Mouse (Mus musculus) embryonic facial prominence, embryonic 11.5 days (tissue): ENCODE measurements around the gene Lamc3. TPM values are rescaled to one million over a fixed set of nuclear protein-coding genes. Genes with fewer than 3 reads are reported as not detected.

Source experiments
- ATAC-seq: fragments of 200-750 bp; cut with Nextera tagmentation; replicated peaks from 2 replicates; pipeline ENCODE4 v1.8.0; 2017; ENCODE audit warnings: low read depth; ENCODE audit not compliant: insufficient number of reproducible peaks, low FRiP score, low TSS enrichment
- DNase-seq: peaks from one replicate; pipeline ENCODE4 v3.0.0-alpha.2; 2015; ENCODE audit warnings: low spot score
- H3K27ac ChIP-seq: fragments of 300-500 bp; sonication (generic); replicated peaks from 2 replicates; pipeline ENCODE4 v1.5.1; 2014; ENCODE audit warnings: mild to moderate bottlenecking, low read depth, low read length, control low read depth
- H3K27me3 ChIP-seq: fragments of 300-500 bp; sonication (generic); 2 replicates; pipeline ENCODE4 v1.6.1; 2014; ENCODE audit warnings: mild to moderate bottlenecking, low read length, moderate library complexity, mixed read lengths; ENCODE audit not compliant: control insufficient read depth, insufficient read depth
- H3K36me3 ChIP-seq: fragments of 300-500 bp; sonication (generic); replicated peaks from 2 replicates; pipeline ENCODE4 v1.6.1; 2014; ENCODE audit warnings: low read depth, mild to moderate bottlenecking, low read length, moderate library complexity, mixed read lengths; ENCODE audit not compliant: control insufficient read depth, insufficient read depth
- H3K4me1 ChIP-seq: fragments of 300-500 bp; sonication (generic); 2 replicates; pipeline ENCODE4 v1.6.1; 2014; ENCODE audit warnings: low read length, mixed read lengths; ENCODE audit not compliant: control insufficient read depth, insufficient read depth
- H3K4me2 ChIP-seq: fragments of 300-500 bp; sonication (generic); 2 replicates; pipeline ENCODE4 v1.6.1; 2014; ENCODE audit warnings: low read depth, mild to moderate bottlenecking, control low read depth, low read length, moderate library complexity
- H3K4me3 ChIP-seq: fragments of 300-500 bp; sonication (generic); 2 replicates; pipeline ENCODE4 v1.5.1; 2014; ENCODE audit warnings: low read depth, low read length, control low read depth
- H3K9ac ChIP-seq: fragments of 300-500 bp; sonication (generic); replicated peaks from 2 replicates; pipeline ENCODE4 v1.6.1; 2014; ENCODE audit warnings: mild to moderate bottlenecking, control low read depth, low read length
- H3K9me3 ChIP-seq: fragments of 300-500 bp; sonication (generic); replicated peaks from 2 replicates; pipeline ENCODE4 v1.6.1; 2016; ENCODE audit warnings: mild to moderate bottlenecking, low read length, inconsistent platforms, mixed read lengths; ENCODE audit not compliant: control insufficient read depth
- WGBS: fragments of 180-500 bp; shearing (Covaris S2); extraction: QIAGEN DNeasy Blood & Tissue Kit; methylation state at CpG from one replicate; pipeline ENCODE4 v1.1.7; 2014; 5-methylcytosine and 5-hydroxymethylcytosine counted together
- polyA plus RNA-seq: library from polyadenylated mRNA; unstranded; fragments of >200 nt; fragmentation: Nextera tagmentation; extraction: Ambion mirVana; gene quantifications from 2 replicates; pipeline ENCODE4 v1.2.1, GENCODE M21; 2014

The Lamc3 gene
- polyA plus RNA-seq, 1 experiment from 2014 or later: 0.84 TPM

GRCm38 (mm10) chr2:31850141-31850540 lies 37.0 kb upstream of the Lamc3 start:
- Histone ChIP-seq H3K9me3 (no peaks in the 10 kb centered on the region), H3K27ac (no peak overlapping the region), H3K4me2 (no peak overlapping the region), H3K36me3 (no peaks in the 10 kb centered on the region), H3K4me3 (no peak overlapping the region), H3K9ac (no peak overlapping the region), H3K4me1 (peaks cover 15% of the 10 kb centered on the region), H3K27me3 (peaks cover 21% of the 10 kb centered on the region)
- DNase-seq (no peak), ATAC-seq (no peak)
- WGBS: 34% methylated on average over 12 of the region's 12 CpGs

- DNase-seq: no peak
- no peak overlapping the region for H3K9ac ChIP-seq
- no peak overlapping the region for H3K27ac ChIP-seq
- H3K27me3 ChIP-seq: no peaks in the 10 kb centered on the region; the same call in 1 of the 2 replicates
- H3K4me1 ChIP-seq: peaks cover 10% of the 10 kb centered on the region
- ATAC-seq: 0 out of 2 replicates have a peak, but pooled peaks have one; percentile 54
- H3K4me2 ChIP-seq: no peak overlapping the region
- H3K4me3 ChIP-seq: no peak overlapping the region
- H3K36me3 ChIP-seq: no peaks in the 10 kb centered on the region
- H3K9me3 ChIP-seq: no peaks in the 10 kb centered on the region
- WGBS: 64% methylated on average over 8 of the region's 8 CpGs
These were observed 31.1 kb upstream of the Lamc3 start for GRCm38 (mm10) chr2:31855991-31856390.

GRCm38 (mm10) chr2:31857180-31857579 lies 29.9 kb upstream of the Lamc3 start:
- H3K27me3 ChIP-seq: no peaks in the 10 kb centered on the region; the same call in 1 of the 2 replicates
- no peak for ATAC-seq
- H3K27ac ChIP-seq: no peak overlapping the region
- H3K9me3 ChIP-seq: no peaks in the 10 kb centered on the region
- no peak overlapping the region for H3K4me3 ChIP-seq
- H3K4me2 ChIP-seq: no peak overlapping the region
- WGBS: 81% methylated on average over 6 of the region's 6 CpGs
- H3K9ac ChIP-seq: no peak overlapping the region
- no peak for DNase-seq
- peaks cover 10% of the 10 kb centered on the region for H3K4me1 ChIP-seq
- no peaks in the 10 kb centered on the region for H3K36me3 ChIP-seq

GRCm38 (mm10) chr2:31858500-31858899 lies 28.6 kb upstream of the Lamc3 start:
- Histone ChIP-seq H3K27me3 (no peaks in the 10 kb centered on the region; the same call in 1 of the 2 replicates), H3K4me1 (peaks cover 10% of the 10 kb centered on the region)
- ATAC-seq: no peak

GRCm38 (mm10) chr2:31862919-31863318 lies 24.2 kb upstream of the Lamc3 start:
- no peak overlapping the region for H3K4me3 ChIP-seq
- H3K36me3 ChIP-seq: no peaks in the 10 kb centered on the region
- H3K27me3 ChIP-seq: no peaks in the 10 kb centered on the region; the same call in 1 of the 2 replicates
- peaks cover 10% of the 10 kb centered on the region for H3K4me1 ChIP-seq
- no peak overlapping the region for H3K4me2 ChIP-seq
- H3K9ac ChIP-seq: no peak overlapping the region
- ATAC-seq (no peak), DNase-seq (no peak)
- WGBS: 50% methylated on average over 1 of the region's 1 CpGs
- no peaks in the 10 kb centered on the region for H3K9me3 ChIP-seq
- no peak overlapping the region for H3K27ac ChIP-seq

More at GRCm38 (mm10) chr2:31858500-31858899, 28.6 kb upstream of the Lamc3 start:
- no peak overlapping the region for H3K27ac ChIP-seq
- H3K4me2 ChIP-seq: no peak overlapping the region
- no peak for DNase-seq
- H3K4me3 ChIP-seq: no peak overlapping the region
- no peaks in the 10 kb centered on the region for H3K9me3 ChIP-seq
- 14% methylated on average over 12 of the region's 12 CpGs for WGBS
- H3K9ac ChIP-seq: no peak overlapping the region
- H3K36me3 ChIP-seq: no peaks in the 10 kb centered on the region

GRCm38 (mm10) chr2:31863766-31864165 lies 23.3 kb upstream of the Lamc3 start:
- no peak for DNase-seq
- Histone ChIP-seq H3K4me3 (no peak overlapping the region), H3K4me2 (no peak overlapping the region), H3K9me3 (no peaks in the 10 kb centered on the region), H3K36me3 (no peaks in the 10 kb centered on the region), H3K4me1 (peaks cover 10% of the 10 kb centered on the region), H3K9ac (0 out of 2 replicates have a peak overlapping the region, but pooled peaks have one; percentile 18), H3K27ac (no peak overlapping the region), H3K27me3 (no peaks in the 10 kb centered on the region; the same call in 1 of the 2 replicates)
- ATAC-seq: no peak
- 80% methylated on average over 1 of the region's 1 CpGs for WGBS

- H3K4me1 ChIP-seq: peaks cover 3% of the 10 kb centered on the region
- H3K4me3 ChIP-seq: no peak overlapping the region
- H3K27me3 ChIP-seq: no peaks in the 10 kb centered on the region
- H3K9ac ChIP-seq: no peak overlapping the region
- 91% methylated on average over 9 of the region's 9 CpGs for WGBS
- no peak overlapping the region for H3K27ac ChIP-seq
- H3K36me3 ChIP-seq: no peaks in the 10 kb centered on the region
- no peak for DNase-seq
- H3K9me3 ChIP-seq: no peaks in the 10 kb centered on the region
- ATAC-seq: no peak
- H3K4me2 ChIP-seq: no peak overlapping the region
These were observed 22.2 kb upstream of the Lamc3 start for GRCm38 (mm10) chr2:31864891-31865290.

GRCm38 (mm10) chr2:31865322-31865721 lies 21.8 kb upstream of the Lamc3 start:
- 0 out of 2 replicates have a peak, but pooled peaks have one; percentile 25 for ATAC-seq
- Histone ChIP-seq H3K4me1 (no peaks in the 10 kb centered on the region), H3K9ac (no peak overlapping the region), H3K27ac (no peak overlapping the region), H3K9me3 (no peaks in the 10 kb centered on the region), H3K4me3 (no peak overlapping the region), H3K4me2 (no peak overlapping the region), H3K36me3 (no peaks in the 10 kb centered on the region), H3K27me3 (no peaks in the 10 kb centered on the region)
- no peak for DNase-seq
- WGBS: 61% methylated on average over 4 of the region's 4 CpGs
